Mouse (Mus musculus) limb, embryonic 11.5 days (tissue): ENCODE data around the gene Hs3st1. TPM values are rescaled to one million over a fixed set of nuclear protein-coding genes. Genes with fewer than 3 reads are reported as not detected.
"Not testable (repeated sequence)": the region's sequence is repeated elsewhere in the genome, so short reads cannot be mapped to it uniquely, and the experiment has no call there.

Source experiments
- ATAC-seq: fragments of 200-750 bp; cut with Nextera tagmentation; 2 replicates; pipeline ENCODE4 v1.8.0; 2017; ENCODE audit warnings: low read depth; ENCODE audit not compliant: insufficient number of reproducible peaks, low FRiP score, low TSS enrichment
- DNase-seq: peaks from one replicate; pipeline ENCODE4 v3.0.0-alpha.2; 2015; ENCODE audit warnings: low spot score
- H3K27ac ChIP-seq: fragments of 300-500 bp; sonication (generic); replicated peaks from 2 replicates; pipeline ENCODE4 v1.5.1; 2014; ENCODE audit warnings: low read depth, mild to moderate bottlenecking, low read length
- H3K27me3 ChIP-seq: fragments of 300-500 bp; sonication (generic); 2 replicates; pipeline ENCODE4 v1.6.1; 2014; ENCODE audit warnings: mild to moderate bottlenecking, low read length, mixed read lengths; ENCODE audit not compliant: control insufficient read depth, insufficient read depth
- H3K36me3 ChIP-seq: fragments of 300-500 bp; sonication (generic); 2 replicates; pipeline ENCODE4 v1.6.1; 2014; ENCODE audit warnings: mild to moderate bottlenecking, low read length, moderate library complexity, mixed read lengths; ENCODE audit not compliant: control insufficient read depth, insufficient read depth
- H3K4me1 ChIP-seq: fragments of 300-500 bp; sonication (generic); 2 replicates; pipeline ENCODE4 v1.6.1; 2014; ENCODE audit warnings: low read length, mixed read lengths; ENCODE audit not compliant: control insufficient read depth, insufficient read depth
- H3K4me2 ChIP-seq: fragments of 300-500 bp; sonication (generic); 2 replicates; pipeline ENCODE4 v1.6.1; 2014; ENCODE audit warnings: low read depth, mild to moderate bottlenecking, moderate library complexity; ENCODE audit not compliant: severe bottlenecking
- H3K4me3 ChIP-seq: fragments of 300-500 bp; sonication (generic); 2 replicates; pipeline ENCODE4 v1.5.1; 2014; ENCODE audit warnings: low read depth, low read length
- H3K9ac ChIP-seq: fragments of 300-500 bp; sonication (generic); 2 replicates; pipeline ENCODE4 v1.6.1; 2014; ENCODE audit warnings: mild to moderate bottlenecking, low read length
- H3K9me3 ChIP-seq: fragments of 300-500 bp; sonication (generic); 2 replicates; pipeline ENCODE4 v1.6.1; 2016; ENCODE audit warnings: low read length; ENCODE audit not compliant: control insufficient read depth
- WGBS: fragments of 180-500 bp; shearing (Covaris S2); extraction: QIAGEN DNeasy Blood & Tissue Kit; methylation state at CpG from one replicate; pipeline ENCODE4 v1.1.7; 2014; 5-methylcytosine and 5-hydroxymethylcytosine counted together
- polyA plus RNA-seq: library from polyadenylated mRNA; unstranded; fragments of >200 nt; fragmentation: Nextera tagmentation; extraction: Ambion mirVana; gene quantifications from 2 replicates; pipeline ENCODE4 v1.2.1, GENCODE M21; 2014

Gene Hs3st1
- 4.8 and 4.9 TPM in 2 replicates for polyA plus RNA-seq

- not testable (repeated sequence) for ATAC-seq, H3K4me2 ChIP-seq, H3K4me3 ChIP-seq, DNase-seq, H3K9ac ChIP-seq, H3K9me3 ChIP-seq, H3K36me3 ChIP-seq, H3K27ac ChIP-seq, H3K27me3 ChIP-seq, H3K4me1 ChIP-seq
- 90% methylated on average over 15 of the region's 15 CpGs for WGBS
Measured at GRCm38 (mm10) chr5:39755375-39755774, at the start of gene Hs3st1. Gene Hs3st1 (minus strand): TSS chr5:39755475.

GRCm38 (mm10) chr5:39804663-39805062 is 49.4 kb upstream of the Hs3st1 start:
- DNase-seq (no peak), ATAC-seq (no peak)
- no peak overlapping the region for H3K4me3 ChIP-seq
- no peak overlapping the region for H3K9ac ChIP-seq
- no peak overlapping the region for H3K4me2 ChIP-seq
- no peaks in the 10 kb centered on the region for H3K9me3 ChIP-seq
- H3K27ac ChIP-seq, result no peak overlapping the region
- no peaks in the 10 kb centered on the region for H3K4me1 ChIP-seq
- WGBS, result 93% methylated on average over 5 of the region's 5 CpGs
- no peaks in the 10 kb centered on the region for H3K27me3 ChIP-seq
- no peaks in the 10 kb centered on the region for H3K36me3 ChIP-seq

GRCm38 (mm10) chr5:39803941-39804340 is 48.7 kb upstream of the Hs3st1 start:
- WGBS, result 84% methylated on average over 3 of the region's 3 CpGs
- Histone ChIP-seq H3K4me2 (no peak overlapping the region), H3K27ac (no peak overlapping the region), H3K4me3 (no peak overlapping the region), H3K36me3 (no peaks in the 10 kb centered on the region), H3K9me3 (no peaks in the 10 kb centered on the region), H3K4me1 (no peaks in the 10 kb centered on the region), H3K9ac (no peak overlapping the region), H3K27me3 (no peaks in the 10 kb centered on the region)
- DNase-seq, result no peak
- ATAC-seq, result no peak

GRCm38 (mm10) chr5:39803457-39803856 is 48.2 kb upstream of the Hs3st1 start:
- Histone ChIP-seq H3K4me3 (no peak overlapping the region), H3K4me1 (no peaks in the 10 kb centered on the region), H3K4me2 (no peak overlapping the region), H3K27ac (no peak overlapping the region), H3K27me3 (no peaks in the 10 kb centered on the region), H3K36me3 (no peaks in the 10 kb centered on the region), H3K9ac (no peak overlapping the region), H3K9me3 (no peaks in the 10 kb centered on the region)
- no peak for DNase-seq
- ATAC-seq, result no peak
- WGBS, result 86% methylated on average over 3 of the region's 3 CpGs

DNA sequence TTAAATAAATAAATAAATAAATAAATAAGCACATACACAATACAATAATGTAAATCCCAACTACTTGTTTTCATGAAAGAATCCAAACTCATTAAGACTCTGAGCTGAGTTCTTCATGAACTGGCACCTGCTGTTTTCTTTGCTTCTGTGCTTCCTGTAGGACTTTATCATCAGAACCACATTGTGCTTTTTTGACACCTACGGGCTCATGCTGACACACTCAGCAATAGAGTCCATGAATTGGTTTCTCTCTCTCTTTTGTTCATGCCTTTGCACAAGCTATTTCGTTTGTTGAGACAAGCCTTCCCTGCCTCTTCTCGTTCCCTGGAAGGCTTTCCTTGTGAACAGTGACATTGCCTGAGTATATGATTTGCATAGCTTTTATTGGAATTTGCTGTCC is 46.8 kb upstream of the Hs3st1 start:
- WGBS, result 89% methylated on average over 3 of the region's 3 CpGs
- H3K9ac ChIP-seq, result no peak overlapping the region
- no peak overlapping the region for H3K27ac ChIP-seq
- no peaks in the 10 kb centered on the region for H3K36me3 ChIP-seq
- H3K4me3 ChIP-seq, result no peak overlapping the region
- ATAC-seq, result no peak
- no peaks in the 10 kb centered on the region for H3K27me3 ChIP-seq
- H3K4me1 ChIP-seq, result no peaks in the 10 kb centered on the region
- no peaks in the 10 kb centered on the region for H3K9me3 ChIP-seq
- H3K4me2 ChIP-seq, result no peak overlapping the region
- no peak for DNase-seq

DNA sequence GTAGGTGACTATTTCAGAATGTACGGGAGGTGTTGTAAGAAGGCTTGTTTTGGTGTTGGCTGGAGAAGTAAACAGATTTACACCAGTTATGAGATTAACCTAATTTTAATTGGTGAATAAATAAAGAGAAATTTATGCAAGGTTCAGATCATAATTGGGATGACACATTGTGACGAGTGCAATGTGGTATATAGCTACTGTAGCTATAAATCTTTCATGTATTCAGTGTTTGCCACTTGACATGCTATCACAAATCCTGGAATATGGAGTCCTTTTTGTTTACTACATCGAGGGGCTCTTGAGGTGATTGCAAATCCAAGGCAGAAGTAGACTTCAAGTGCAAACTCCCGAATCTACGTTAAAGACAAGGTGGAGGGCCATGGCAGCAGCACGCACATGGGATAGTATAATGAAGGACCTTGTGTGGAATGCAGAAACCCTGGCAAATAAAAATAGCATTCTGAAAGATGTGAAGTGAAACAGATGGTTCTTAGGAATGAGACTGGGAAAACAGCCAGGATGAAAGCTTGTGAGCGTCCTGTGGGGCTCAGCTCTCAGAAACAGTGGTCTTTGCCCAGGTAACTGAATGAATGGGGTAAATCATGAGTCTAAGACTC is 21.9 kb upstream of the Hs3st1 start:
- no peak for ATAC-seq
- no peaks in the 10 kb centered on the region for H3K36me3 ChIP-seq
- no peak for DNase-seq
- no peaks in the 10 kb centered on the region for H3K27me3 ChIP-seq
- H3K4me1 ChIP-seq, result no peaks in the 10 kb centered on the region
- WGBS, result 89% methylated on average over 7 of the region's 7 CpGs
- H3K4me2 ChIP-seq, result no peak overlapping the region
- no peak overlapping the region for H3K4me3 ChIP-seq
- no peak overlapping the region for H3K9ac ChIP-seq
- no peak overlapping the region for H3K27ac ChIP-seq
- H3K9me3 ChIP-seq, result no peaks in the 10 kb centered on the region

DNA sequence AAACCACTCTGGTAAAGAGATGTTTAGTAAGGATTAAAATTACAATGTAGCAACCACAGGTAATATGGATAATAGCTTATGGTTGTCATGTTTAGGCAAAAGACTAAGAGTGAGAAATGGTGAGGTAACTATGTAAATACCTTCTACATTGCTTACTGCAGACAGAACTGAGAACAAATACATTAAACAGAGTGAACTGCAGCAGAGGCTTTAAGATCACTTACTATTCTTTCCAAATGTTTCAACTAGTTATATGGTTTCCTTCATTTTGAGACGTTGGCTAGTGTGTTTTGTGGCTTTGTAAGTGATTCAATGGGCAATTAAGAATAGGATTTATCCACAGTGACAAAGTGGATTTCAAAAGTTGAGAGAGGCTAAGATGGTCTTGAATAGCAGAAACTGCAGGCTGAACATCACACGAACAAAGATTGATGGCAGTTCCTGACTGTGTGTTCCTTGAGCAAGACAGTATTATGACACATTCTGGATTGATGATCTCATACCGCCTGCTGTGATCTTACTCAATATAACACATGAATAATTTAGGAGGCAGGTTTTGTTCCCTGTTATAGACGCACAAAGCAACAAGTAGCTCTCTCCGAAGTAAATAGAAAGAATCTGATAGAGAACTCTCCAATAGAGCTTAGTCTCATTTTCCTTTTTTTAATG is 16.5 kb upstream of the Hs3st1 start:
- Histone ChIP-seq H3K4me1 (no peaks in the 10 kb centered on the region), H3K27me3 (no peaks in the 10 kb centered on the region), H3K9ac (no peak overlapping the region), H3K4me2 (no peak overlapping the region), H3K9me3 (no peaks in the 10 kb centered on the region), H3K4me3 (no peak overlapping the region), H3K36me3 (no peaks in the 10 kb centered on the region), H3K27ac (no peak overlapping the region)
- DNase-seq (no peak), ATAC-seq (no peak)
- WGBS, result 76% methylated on average over 5 of the region's 5 CpGs

GRCm38 (mm10) chr5:39761682-39762456 is 6.6 kb upstream of the Hs3st1 start:
- no peak overlapping the region for H3K4me3 ChIP-seq
- H3K36me3 ChIP-seq, result no peaks in the 10 kb centered on the region
- H3K27me3 ChIP-seq, result no peaks in the 10 kb centered on the region
- no peak overlapping the region for H3K9ac ChIP-seq
- 84% methylated on average over 8 of the region's 8 CpGs for WGBS
- ATAC-seq, result no peak
- no peak overlapping the region for H3K4me2 ChIP-seq
- no peak for DNase-seq
- H3K9me3 ChIP-seq, result no peaks in the 10 kb centered on the region
- H3K4me1 ChIP-seq, result no peaks in the 10 kb centered on the region
- no peak overlapping the region for H3K27ac ChIP-seq
